Mouse (Mus musculus) liver, embryonic 13.5 days (tissue): ENCODE data around the gene Abca9. TPM values are rescaled to one million over a fixed set of nuclear protein-coding genes. Genes with fewer than 3 reads are reported as not detected.
A peak's percentile ranks its signal among the peaks of the same experiment; 100 is the strongest.

Experiments used
- ATAC-seq: fragments of 200-750 bp; cut with Nextera tagmentation; 2 replicates; pipeline ENCODE4 v1.8.0; 2017; ENCODE audit warnings: low read depth, mild to moderate bottlenecking, moderate number of reproducible peaks, moderate library complexity
- DNase-seq: peaks from one replicate; pipeline ENCODE4 v3.0.0; 2022
- H3K27ac ChIP-seq: fragments of 300-500 bp; sonication (generic); 2 replicates; pipeline ENCODE4 v1.5.1; 2015; ENCODE audit warnings: moderate library complexity, mild to moderate bottlenecking, inconsistent platforms
- H3K27me3 ChIP-seq: fragments of 300-500 bp; sonication (generic); 2 replicates; pipeline ENCODE4 v1.6.1; 2015; ENCODE audit warnings: mild to moderate bottlenecking, inconsistent platforms
- H3K36me3 ChIP-seq: fragments of 300-500 bp; sonication (generic); 2 replicates; pipeline ENCODE4 v1.6.1; 2015; ENCODE audit warnings: mild to moderate bottlenecking, inconsistent platforms
- H3K4me1 ChIP-seq: fragments of 300-500 bp; sonication (generic); replicated peaks from 2 replicates; pipeline ENCODE4 v1.6.1; 2015; ENCODE audit warnings: inconsistent platforms
- H3K4me2 ChIP-seq: fragments of 300-500 bp; sonication (generic); 2 replicates; pipeline ENCODE4 v1.6.1; 2015; ENCODE audit warnings: inconsistent platforms, mild to moderate bottlenecking, moderate library complexity
- H3K4me3 ChIP-seq: fragments of 300-500 bp; sonication (generic); replicated peaks from 2 replicates; pipeline ENCODE4 v1.5.1; 2015; ENCODE audit warnings: mild to moderate bottlenecking, inconsistent platforms
- H3K9ac ChIP-seq: fragments of 300-500 bp; sonication (generic); 2 replicates; pipeline ENCODE4 v1.6.1; 2015; ENCODE audit warnings: mild to moderate bottlenecking, inconsistent platforms
- H3K9me3 ChIP-seq: fragments of 300-500 bp; sonication (generic); replicated peaks from 2 replicates; pipeline ENCODE4 v1.6.1; 2016; ENCODE audit warnings: inconsistent platforms
- WGBS: fragments of 180-500 bp; shearing (Covaris S2); methylation state at CpG from one replicate; pipeline ENCODE4 v1.1.7; 2015; ENCODE audit not compliant: insufficient replicate concordance; 5-methylcytosine and 5-hydroxymethylcytosine counted together
- polyA plus RNA-seq: library from polyadenylated mRNA; unstranded; fragments of >200 nt; fragmentation: Nextera tagmentation; extraction: Ambion mirVana; gene quantifications from 2 replicates; pipeline ENCODE4 v1.2.1, GENCODE M21; 2015

Abca9 gene
- polyA plus RNA-seq, 1 experiment from 2014 or later, result 0.36 TPM

DNA sequence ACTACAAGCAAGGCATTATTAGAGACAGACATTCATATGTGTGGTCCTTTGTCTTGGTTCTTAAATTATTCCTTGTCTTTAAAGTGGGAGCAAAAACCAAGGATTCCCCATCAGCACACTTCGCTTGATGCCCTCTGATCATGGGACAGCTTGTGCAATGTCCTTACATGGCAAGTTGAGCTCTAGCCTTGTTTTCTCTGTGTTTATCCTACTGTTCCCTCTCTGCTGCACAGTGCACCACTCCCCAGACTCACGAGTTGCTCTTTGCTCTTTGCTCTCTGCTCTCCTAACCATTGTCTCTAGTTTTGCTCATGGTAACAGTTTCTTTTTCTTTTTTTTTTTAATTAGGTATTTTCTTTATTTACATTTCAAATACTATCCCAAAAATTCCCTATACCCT, 107.9 kb downstream of the Abca9 start:
- DNase-seq (no peak), ATAC-seq (peak; percentile 62)
- Histone ChIP-seq H3K4me1 (no peaks in the 10 kb centered on the region), H3K27me3 (no peaks in the 10 kb centered on the region), H3K27ac (no peak overlapping the region; the same call in 1 of the 2 replicates), H3K9ac (no peak overlapping the region), H3K36me3 (no peaks in the 10 kb centered on the region), H3K9me3 (no peaks in the 10 kb centered on the region), H3K4me3 (no peak overlapping the region), H3K4me2 (no peak overlapping the region)
- 42% methylated on average over 2 of the region's 2 CpGs for WGBS

DNA sequence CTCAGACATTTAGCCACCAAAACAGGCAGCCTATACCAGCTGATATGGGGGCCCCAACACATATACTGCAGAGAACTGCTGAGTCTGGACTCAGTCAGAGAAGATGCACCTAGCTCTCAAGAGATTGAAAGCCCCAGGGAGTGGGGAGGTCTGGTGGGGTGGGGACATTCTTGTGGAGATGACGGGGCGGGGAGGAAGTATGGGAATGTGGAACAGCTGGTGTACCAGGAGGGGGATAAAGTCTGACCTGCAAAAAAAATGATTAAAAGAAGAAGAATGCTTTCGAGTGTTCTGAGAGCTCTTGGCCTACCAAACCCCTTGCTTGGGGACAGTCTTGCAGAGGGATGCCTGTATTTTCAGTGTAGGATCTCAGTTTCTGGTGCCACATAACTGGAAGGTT, 114.3 kb downstream of the Abca9 start:
- Histone ChIP-seq H3K4me3 (no peak overlapping the region), H3K4me2 (no peak overlapping the region), H3K4me1 (no peaks in the 10 kb centered on the region), H3K36me3 (no peaks in the 10 kb centered on the region), H3K9me3 (no peaks in the 10 kb centered on the region), H3K27me3 (no peaks in the 10 kb centered on the region), H3K9ac (no peak overlapping the region), H3K27ac (no peak overlapping the region)
- 57% methylated on average over 3 of the region's 3 CpGs for WGBS
- ATAC-seq, result no peak
- DNase-seq, result no peak

Other genes with a start within 250 kb of the Abca9 start
- 3.2 and 4.3 TPM in 2 replicates for gene Abca8b, start 172.4 kb downstream of the Abca9 start, polyA plus RNA-seq
- 0.81 and 1.2 TPM in 2 replicates for gene Abca8a, start 72.2 kb downstream of the Abca9 start, polyA plus RNA-seq
- gene Abca6, start 83.6 kb upstream of the Abca9 start, polyA plus RNA-seq, result 2.7 and 4.1 TPM in 2 replicates
- gene Abca5, start 169.5 kb upstream of the Abca9 start, polyA plus RNA-seq, result 0.29 and 0.58 TPM in 2 replicates
- gene Map2k6, start 230.9 kb upstream of the Abca9 start, polyA plus RNA-seq, result 4.4 and 6.5 TPM in 2 replicates